Mouse (Mus musculus): ENCODE results near the gene Tspyl3.

DNA sequence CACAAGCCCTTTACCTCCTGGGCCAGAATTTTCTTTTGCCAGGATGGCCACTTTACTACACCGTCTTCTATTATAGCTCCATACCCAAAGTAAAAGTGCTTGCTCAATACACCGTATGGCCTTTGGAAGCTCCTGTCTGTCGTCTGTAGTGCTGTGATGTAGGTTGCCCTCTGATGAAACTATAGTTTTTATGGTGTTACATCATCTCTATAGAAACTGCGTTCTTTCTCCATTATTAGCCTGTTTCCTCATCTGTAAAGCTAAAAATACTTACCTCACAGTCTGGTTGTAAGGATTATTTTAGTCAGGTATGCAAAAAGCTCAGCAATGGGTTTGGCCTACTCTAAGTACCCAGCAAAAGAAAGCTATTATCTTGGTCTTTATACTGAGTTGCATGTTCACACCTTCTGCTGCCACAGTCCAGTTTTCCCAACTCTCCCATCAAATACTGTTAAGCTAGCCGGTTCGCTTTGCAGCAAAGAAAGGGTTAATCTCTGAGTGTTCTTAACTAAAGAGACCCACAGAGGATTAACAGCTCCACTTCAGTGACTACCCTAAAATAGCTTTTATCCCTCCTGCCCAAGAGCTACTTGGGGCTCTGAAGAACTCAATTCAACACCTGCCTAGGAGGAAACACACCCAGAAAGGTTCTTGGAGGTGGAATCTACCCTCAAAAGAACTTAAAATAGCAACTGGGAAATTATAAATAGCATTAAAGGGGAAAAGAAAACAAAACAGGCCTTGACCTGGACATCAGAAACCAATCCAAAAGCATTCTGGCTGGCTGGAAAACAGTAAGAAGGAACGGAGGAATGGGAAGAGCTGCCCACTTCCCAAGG is 14.0 kb upstream of the Tspyl3 start:
- no peak for TF ChIP-seq GATA1 (IDR thresholded peaks at IDR 0.05; ENCODE audit: borderline replicate concordance, low read length)
- no peak for TF ChIP-seq CTCF (IDR thresholded peaks at IDR 0.05; ENCODE audit: low read depth, low read length)
- no peak for TF ChIP-seq TAL1 (conservative IDR thresholded peaks at IDR 0.05; ENCODE audit: low read depth, low read length)
- TF ChIP-seq GATA2 (IDR thresholded peaks at IDR 0.05; ENCODE audit: borderline replicate concordance, low read depth, low read length) = no peak
